In the genomic region with DNA sequence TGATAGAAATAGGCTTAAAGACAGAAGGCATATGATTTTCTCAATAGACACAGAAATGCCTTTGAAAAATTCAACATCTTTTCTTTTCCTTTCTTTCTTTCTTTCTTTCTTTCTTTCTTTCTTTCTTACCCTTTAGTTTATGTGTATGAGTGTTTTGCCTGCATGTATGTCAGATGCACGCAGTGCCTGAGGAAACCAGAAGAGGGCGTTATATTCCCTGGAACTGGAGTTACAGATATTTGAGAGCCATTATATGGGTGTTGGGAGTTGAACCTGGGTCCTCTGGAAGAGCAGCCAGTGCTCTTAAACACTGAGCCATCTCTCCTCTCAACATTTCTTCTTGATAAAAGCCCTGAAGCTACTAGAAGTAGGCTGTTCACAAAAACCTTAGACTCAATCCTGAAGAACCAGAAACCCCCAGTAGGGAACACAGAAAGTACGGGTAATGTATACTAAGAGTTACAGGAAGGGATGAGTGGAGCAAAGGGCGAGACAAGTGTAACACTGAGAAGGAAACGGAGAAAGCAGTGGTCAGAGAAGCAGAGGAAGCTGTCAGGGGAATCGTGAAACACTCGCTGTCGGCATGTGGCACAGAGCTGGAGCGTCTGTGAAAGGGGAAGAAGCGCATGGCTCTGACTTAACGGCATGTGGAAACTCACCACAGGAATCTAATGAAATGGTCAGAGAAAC, we compare ENCODE assay signal across 17 mouse cellular contexts.
A peak's percentile ranks its signal among the peaks of the same experiment; 100 is the strongest.
DNase-seq lines count a peak whose midpoint lies in the region; ATAC-seq and TF ChIP-seq lines count a peak whose summit lies in the region.
"Had no signal": no experiment of that assay in that cellular context is flagged by ENCODE, and none has a peak within 500 bp of the region (broad histone marks: within the 10 kb centered on the region; RNA-seq: fewer than 3 reads in every experiment).

No protein-coding gene starts in this region.

- no peaks in the 10 kb centered on the region for H3K9me3 ChIP-seq in kidney, postnatal 0 days (replicated peaks; ENCODE audit: low read length)
- H3K9me3 ChIP-seq in neural tube, embryonic 14.5 days (ENCODE audit: control insufficient read depth, low read length) = no peaks in the 10 kb centered on the region
- H3K9me3 ChIP-seq in lung, postnatal 0 days (ENCODE audit: low read length) = no peaks in the 10 kb centered on the region
- no peaks in the 10 kb centered on the region for H3K9me3 ChIP-seq in neural tube, embryonic 15.5 days (replicated peaks)
- H3K9me3 ChIP-seq in hindbrain, postnatal 0 days (ENCODE audit: low read length) = no peaks in the 10 kb centered on the region
- H3K9me3 ChIP-seq: hindbrain, embryonic 15.5 days; liver, embryonic 13.5 days had no signal

- no peaks in the 10 kb centered on the region for H3K36me3 ChIP-seq in kidney, postnatal 0 days (ENCODE audit: insufficient read depth, low read length)
- H3K36me3 ChIP-seq in neural tube, embryonic 14.5 days (ENCODE audit: control insufficient read depth, insufficient read depth, low read length) = no peaks in the 10 kb centered on the region
- H3K36me3 ChIP-seq in lung, postnatal 0 days (ENCODE audit: insufficient read depth, low read length) = no peaks in the 10 kb centered on the region
- no peaks in the 10 kb centered on the region for H3K36me3 ChIP-seq in neural tube, embryonic 15.5 days
- no peaks in the 10 kb centered on the region for H3K36me3 ChIP-seq in hindbrain, postnatal 0 days (ENCODE audit: insufficient read depth, low read length)
- H3K36me3 ChIP-seq: hindbrain, embryonic 15.5 days; liver, embryonic 13.5 days had no signal

- ATAC-seq in kidney, postnatal 0 days (replicated peaks; ENCODE audit: low FRiP score, low read depth) = no peak
- peak; percentile 26 for ATAC-seq in neural tube, embryonic 14.5 days (ENCODE audit: low read depth)
- ATAC-seq in lung, postnatal 0 days = peak; percentile 62
- no peak for ATAC-seq in neural tube, embryonic 15.5 days (ENCODE audit: low FRiP score)
- no peak for ATAC-seq in hindbrain, postnatal 0 days
- ATAC-seq: activated CD4-positive, CD25-positive, alpha-beta regulatory T cell, adult 4 months; CD4-positive, CD25-positive, alpha-beta regulatory T cell, adult 4 months had no signal

- WGBS in kidney, postnatal 0 days = 55% methylated on average over 11 of the region's 11 CpGs
- WGBS in neural tube, embryonic 14.5 days = 57% methylated on average over 11 of the region's 11 CpGs
- 33% methylated on average over 11 of the region's 11 CpGs for WGBS in lung, postnatal 0 days
- WGBS in neural tube, embryonic 15.5 days = 53% methylated on average over 11 of the region's 11 CpGs
- WGBS in hindbrain, postnatal 0 days = 67% methylated on average over 11 of the region's 11 CpGs

- TF ChIP-seq CTCF in kidney, postnatal 0 days (IDR thresholded peaks at IDR 0.05; ENCODE audit: low read depth) = peak; percentile 4; the same call in 1 of the 2 replicates
- TF ChIP-seq CTCF in lung, postnatal 0 days (IDR thresholded peaks at IDR 0.05) = no peak; the same call in 1 of the 2 replicates
- no peak for TF ChIP-seq CTCF in hindbrain, postnatal 0 days (IDR thresholded peaks at IDR 0.05; ENCODE audit: low read depth)

- DNase-seq in kidney, postnatal 0 days (ENCODE audit: low spot score) = no peak
- no peak for DNase-seq in kidney, postnatal 36 days
- no peak for DNase-seq in neural tube, embryonic 10.5 days (ENCODE audit: extremely low spot score, low spot score)
- DNase-seq in lung, postnatal 0 days (ENCODE audit: low spot score) = peak; percentile 69
- no peak for DNase-seq in ovary, postnatal 36 days (ENCODE audit: low spot score)
- DNase-seq in hindbrain, postnatal 0 days (ENCODE audit: low spot score) = no peak
- DNase-seq: adrenal gland, postnatal 25 days; cerebellum, adult 8-10 months; gastrocnemius, postnatal 14 days; kidney, adult 8-10 months; left cerebral cortex, postnatal 4 days; liver, embryonic 13.5 days had no signal

- no peak overlapping the region for H3K27ac ChIP-seq in kidney, postnatal 0 days
- no peak overlapping the region for H3K27ac ChIP-seq in neural tube, embryonic 14.5 days (ENCODE audit: low read depth, low read length)
- H3K27ac ChIP-seq in lung, postnatal 0 days (ENCODE audit: low read length) = no peak overlapping the region
- peak overlapping the region; percentile 30; the same call in 1 of the 2 replicates for H3K27ac ChIP-seq in neural tube, embryonic 15.5 days (replicated peaks)
- H3K27ac ChIP-seq in hindbrain, postnatal 0 days = no peak overlapping the region
- H3K27ac ChIP-seq: hindbrain, embryonic 15.5 days; liver, embryonic 13.5 days had no signal

- H3K4me1 ChIP-seq in kidney, postnatal 0 days (replicated peaks; ENCODE audit: insufficient read depth, low read length) = no peaks in the 10 kb centered on the region
- H3K4me1 ChIP-seq in neural tube, embryonic 14.5 days (ENCODE audit: control insufficient read depth, insufficient read depth, low read length) = no peaks in the 10 kb centered on the region
- H3K4me1 ChIP-seq in lung, postnatal 0 days (ENCODE audit: insufficient read depth, low read depth, low read length) = no peaks in the 10 kb centered on the region
- peaks cover 7% of the 10 kb centered on the region; the same call in 1 of the 2 replicates for H3K4me1 ChIP-seq in neural tube, embryonic 15.5 days
- no peaks in the 10 kb centered on the region for H3K4me1 ChIP-seq in hindbrain, postnatal 0 days (ENCODE audit: insufficient read depth, low read length)
- H3K4me1 ChIP-seq: liver, embryonic 13.5 days had no signal

- no peak overlapping the region for H3K4me3 ChIP-seq in kidney, postnatal 0 days (replicated peaks; ENCODE audit: low read depth, low read length)
- no peak overlapping the region for H3K4me3 ChIP-seq in neural tube, embryonic 14.5 days (ENCODE audit: low read depth, low read length)
- H3K4me3 ChIP-seq in lung, postnatal 0 days (ENCODE audit: low read depth, low read length) = no peak overlapping the region
- H3K4me3 ChIP-seq in neural tube, embryonic 15.5 days (replicated peaks) = no peak overlapping the region
- no peak overlapping the region for H3K4me3 ChIP-seq in hindbrain, postnatal 0 days (ENCODE audit: low read length)
- H3K4me3 ChIP-seq: hindbrain, embryonic 15.5 days; liver, embryonic 13.5 days had no signal

- no peak for TF ChIP-seq EP300 in lung, postnatal 0 days (IDR thresholded peaks at IDR 0.05)

- no peaks in the 10 kb centered on the region for H3K27me3 ChIP-seq in kidney, postnatal 0 days (ENCODE audit: insufficient read depth, low read length)
- no peaks in the 10 kb centered on the region for H3K27me3 ChIP-seq in neural tube, embryonic 14.5 days (ENCODE audit: control insufficient read depth, insufficient read depth, low read length)
- no peaks in the 10 kb centered on the region for H3K27me3 ChIP-seq in lung, postnatal 0 days (replicated peaks; ENCODE audit: insufficient read depth, low read length)
- H3K27me3 ChIP-seq in neural tube, embryonic 15.5 days (replicated peaks) = no peaks in the 10 kb centered on the region
- no peaks in the 10 kb centered on the region for H3K27me3 ChIP-seq in hindbrain, postnatal 0 days (ENCODE audit: insufficient read depth, low read length)
- H3K27me3 ChIP-seq: hindbrain, embryonic 15.5 days; liver, embryonic 13.5 days had no signal

- no peak overlapping the region for H3K4me2 ChIP-seq in kidney, postnatal 0 days (ENCODE audit: low read length)
- no peak overlapping the region for H3K4me2 ChIP-seq in neural tube, embryonic 14.5 days (ENCODE audit: low read depth, low read length)
- H3K4me2 ChIP-seq in lung, postnatal 0 days (replicated peaks; ENCODE audit: low read depth, low read length) = no peak overlapping the region
- H3K4me2 ChIP-seq in neural tube, embryonic 15.5 days = no peak overlapping the region
- no peak overlapping the region for H3K4me2 ChIP-seq in hindbrain, postnatal 0 days (ENCODE audit: low read depth, low read length)
- H3K4me2 ChIP-seq: hindbrain, embryonic 15.5 days; liver, embryonic 13.5 days had no signal

- no peak overlapping the region for H3K9ac ChIP-seq in kidney, postnatal 0 days (ENCODE audit: low read depth, low read length)
- H3K9ac ChIP-seq in neural tube, embryonic 14.5 days (replicated peaks; ENCODE audit: low read depth, low read length) = no peak overlapping the region
- no peak overlapping the region for H3K9ac ChIP-seq in lung, postnatal 0 days (replicated peaks; ENCODE audit: low read depth)
- no peak overlapping the region for H3K9ac ChIP-seq in neural tube, embryonic 15.5 days (replicated peaks)
- H3K9ac ChIP-seq in hindbrain, postnatal 0 days (replicated peaks; ENCODE audit: low read length) = no peak overlapping the region
- H3K9ac ChIP-seq: hindbrain, embryonic 15.5 days; liver, embryonic 13.5 days had no signal

Comparison
In these comparisons a context has a peak if more than half of its experiments do, and no peak if none do; other contexts are left out.
1. ATAC-seq: peak in neural tube, embryonic 14.5 days (single experiment) and lung, postnatal 0 days (single experiment); none in kidney, postnatal 0 days (single experiment), neural tube, embryonic 15.5 days (single experiment) and hindbrain, postnatal 0 days (single experiment).